Mouse (Mus musculus) myocyte (in vitro differentiated cells): ENCODE measurements at regions not wholly inside any gene's neighbourhood (a gene's known extent, or its start where the extent isn't known, plus 50 kb on each side); places are given as distances from the start of the nearest gene placed in this dataset.

Experiments used
- H3K27me3 ChIP-seq: one replicate; pipeline ENCODE4 v1.6.1; 2011; ENCODE audit not compliant: control insufficient read depth, insufficient read depth, insufficient read length
- H3K36me3 ChIP-seq: one replicate; pipeline ENCODE4 v1.6.1; 2011; ENCODE audit not compliant: control insufficient read depth, insufficient read depth
- H3K4me2 ChIP-seq: one replicate; pipeline ENCODE4 v1.6.1; 2011; ENCODE audit warnings: low read depth, control low read depth
- H3K4me3 ChIP-seq: one replicate; pipeline ENCODE4 v1.5.1; 2011; ENCODE audit warnings: mild to moderate bottlenecking, control low read depth, moderate library complexity
- H3K79me2 ChIP-seq: one replicate; pipeline ENCODE4 v1.6.1; 2011; ENCODE audit not compliant: control insufficient read depth, insufficient read depth
- H3ac ChIP-seq: one replicate; pipeline ENCODE4 v1.6.1; 2011; ENCODE audit not compliant: control insufficient read depth, insufficient read length
- CEBPB ChIP-seq: IDR thresholded peaks from 2 replicates; pipeline ENCODE4 v1.6.1; 2011; ENCODE audit warnings: mild to moderate bottlenecking, moderate library complexity; ENCODE audit not compliant: poor library complexity, insufficient read depth, severe bottlenecking
- E2F4 ChIP-seq: IDR thresholded peaks from one replicate; pipeline ENCODE4 v1.6.1; 2011; ENCODE audit warnings: mild to moderate bottlenecking, control low read depth, moderate library complexity; ENCODE audit not compliant: insufficient read depth
- MAX ChIP-seq: IDR thresholded peaks from one replicate; pipeline ENCODE4 v1.6.1; 2011; ENCODE audit warnings: low read depth, mild to moderate bottlenecking, control low read depth
- MYOD1 ChIP-seq, 3 experiments: IDR thresholded peaks; one replicate each; pipeline ENCODE4 v1.6.1; 2011; ENCODE audit warnings: control low read depth in 2 of 3, low read depth in 2 of 3, mild to moderate bottlenecking in 2 of 3, moderate library complexity in 1 of 3; ENCODE audit not compliant: insufficient read length in 2 of 3, control insufficient read depth in 1 of 3
- MYOG ChIP-seq, 3 experiments: IDR thresholded peaks; one replicate each; pipeline ENCODE4 v1.6.1; 2011; ENCODE audit warnings: control low read depth in 2 of 3, low read depth in 2 of 3, mild to moderate bottlenecking in 2 of 3; ENCODE audit not compliant: insufficient read length in 2 of 3, control insufficient read depth in 1 of 3, insufficient read depth in 1 of 3
- POLR2A ChIP-seq: IDR thresholded peaks from one replicate; pipeline ENCODE4 v1.6.1; 2011; ENCODE audit warnings: low read depth, mild to moderate bottlenecking, control low read depth, moderate library complexity; ENCODE audit not compliant: insufficient read length
- POLR2AphosphoS2 ChIP-seq: IDR thresholded peaks from one replicate; pipeline ENCODE4 v1.6.1; 2011; ENCODE audit warnings: low read depth, control low read depth; ENCODE audit not compliant: insufficient read length
- REST ChIP-seq: IDR thresholded peaks from one replicate; pipeline ENCODE4 v1.6.1; 2011; ENCODE audit warnings: mild to moderate bottlenecking, control low read depth, moderate library complexity; ENCODE audit not compliant: insufficient read depth, insufficient read length
- SRF ChIP-seq: IDR thresholded peaks from one replicate; pipeline ENCODE4 v1.6.1; 2011; ENCODE audit warnings: low read depth; ENCODE audit not compliant: control insufficient read depth, insufficient read length
- TCF12 ChIP-seq: IDR thresholded peaks from one replicate; pipeline ENCODE4 v1.6.1; 2011; ENCODE audit warnings: mild to moderate bottlenecking, control low read depth; ENCODE audit not compliant: poor library complexity, insufficient read depth, severe bottlenecking
- TCF3 ChIP-seq: IDR thresholded peaks from one replicate; pipeline ENCODE4 v1.6.1; 2011; ENCODE audit warnings: low read depth, control low read depth; ENCODE audit not compliant: insufficient read length
- USF1 ChIP-seq: IDR thresholded peaks from one replicate; pipeline ENCODE4 v1.6.1; 2011; ENCODE audit warnings: low read depth, mild to moderate bottlenecking, control low read depth, moderate library complexity

GRCm38 (mm10) chr3:143527274-143527673, 645.5 kb upstream of the Pkn2 start:
- Histone ChIP-seq H3ac (no peak overlapping the region), H3K4me3 (no peak overlapping the region), H3K79me2 (no peaks in the 10 kb centered on the region), H3K4me2 (no peak overlapping the region), H3K27me3 (no peaks in the 10 kb centered on the region), H3K36me3 (no peaks in the 10 kb centered on the region)
- TF ChIP-seq CEBPB (no peak), POLR2A (no peak), MYOD1 (IDR thresholded peaks at IDR 0.05; ENCODE audit: control insufficient read depth in 1 of 3, insufficient read length in 2 of 3, low read depth in 2 of 3) (no peak), TCF3 (no peak), TCF12 (no peak), SRF (no peak), USF1 (no peak), REST (no peak), MYOG (IDR thresholded peaks at IDR 0.05; ENCODE audit: control insufficient read depth in 1 of 3, insufficient read depth in 1 of 3, insufficient read length in 2 of 3, low read depth in 2 of 3) (no peak), POLR2AphosphoS2 (no peak), MAX (no peak), E2F4 (no peak)

GRCm38 (mm10) chr3:143512517-143513249, 630.9 kb upstream of the Pkn2 start:
- no peaks in the 10 kb centered on the region for H3K27me3 ChIP-seq
- no peak overlapping the region for H3K4me3 ChIP-seq
- no peaks in the 10 kb centered on the region for H3K36me3 ChIP-seq
- TF ChIP-seq MYOG (IDR thresholded peaks at IDR 0.05; ENCODE audit: control insufficient read depth in 1 of 3, insufficient read depth in 1 of 3, insufficient read length in 2 of 3, low read depth in 2 of 3) (no peak), MAX (no peak), POLR2A (no peak)
- H3K4me2 ChIP-seq: no peak overlapping the region
- no peaks in the 10 kb centered on the region for H3K79me2 ChIP-seq
- H3ac ChIP-seq: no peak overlapping the region

- Histone ChIP-seq H3K4me3 (no peak overlapping the region), H3K79me2 (no peaks in the 10 kb centered on the region), H3ac (no peak overlapping the region), H3K36me3 (no peaks in the 10 kb centered on the region), H3K27me3 (no peaks in the 10 kb centered on the region), H3K4me2 (no peak overlapping the region)
- no peak for TF ChIP-seq MYOD1 (IDR thresholded peaks at IDR 0.05; ENCODE audit: control insufficient read depth in 1 of 3, insufficient read length in 2 of 3, low read depth in 2 of 3)
Measured at GRCm38 (mm10) chr3:143509531-143509930, 627.7 kb upstream of the Pkn2 start.

GRCm38 (mm10) chr3:143508280-143508679, 626.5 kb upstream of the Pkn2 start:
- TF ChIP-seq MAX (no peak), TCF12 (no peak), CEBPB (no peak), E2F4 (no peak), MYOD1 (IDR thresholded peaks at IDR 0.05; ENCODE audit: control insufficient read depth in 1 of 3, insufficient read length in 2 of 3, low read depth in 2 of 3) (no peak), SRF (no peak), MYOG (IDR thresholded peaks at IDR 0.05; ENCODE audit: control insufficient read depth in 1 of 3, insufficient read depth in 1 of 3, insufficient read length in 2 of 3, low read depth in 2 of 3) (no peak), TCF3 (no peak), POLR2A (no peak), REST (no peak), POLR2AphosphoS2 (no peak), USF1 (no peak)
- Histone ChIP-seq H3K79me2 (no peaks in the 10 kb centered on the region), H3K27me3 (no peaks in the 10 kb centered on the region), H3ac (no peak overlapping the region), H3K4me2 (no peak overlapping the region), H3K36me3 (no peaks in the 10 kb centered on the region), H3K4me3 (no peak overlapping the region)

- no peak overlapping the region for H3K4me3 ChIP-seq
- H3ac ChIP-seq: no peak overlapping the region
- no peak overlapping the region for H3K4me2 ChIP-seq
- H3K27me3 ChIP-seq: no peaks in the 10 kb centered on the region
- H3K36me3 ChIP-seq: no peaks in the 10 kb centered on the region
- no peaks in the 10 kb centered on the region for H3K79me2 ChIP-seq
- TF ChIP-seq POLR2AphosphoS2 (no peak), CEBPB (no peak), E2F4 (no peak), TCF3 (no peak), USF1 (no peak), POLR2A (no peak), MAX (no peak), MYOG (IDR thresholded peaks at IDR 0.05; ENCODE audit: control insufficient read depth in 1 of 3, insufficient read depth in 1 of 3, insufficient read length in 2 of 3, low read depth in 2 of 3) (no peak), REST (no peak), TCF12 (no peak), MYOD1 (IDR thresholded peaks at IDR 0.05; ENCODE audit: control insufficient read depth in 1 of 3, insufficient read length in 2 of 3, low read depth in 2 of 3) (no peak), SRF (no peak)
Measured at GRCm38 (mm10) chr3:143501017-143501416, 619.2 kb upstream of the Pkn2 start.
